Mouse (Mus musculus) testis, adult 2 months (tissue): Measurements from ENCODE around the gene Gcnt4.

Source experiments
- CTCF ChIP-seq: fragments of 200-500 bp; IDR thresholded peaks from 2 replicates; pipeline ENCODE4 v1.5.1; 2012; ENCODE audit warnings: low read depth, mild to moderate bottlenecking, inconsistent platforms, low read length, moderate library complexity; ENCODE audit not compliant: control insufficient read depth, insufficient read depth, insufficient replicate concordance
- POLR2A ChIP-seq: fragments of 200-500 bp; IDR thresholded peaks from 2 replicates; pipeline ENCODE4 v1.6.1; 2012; ENCODE audit warnings: low read depth, mild to moderate bottlenecking, inconsistent platforms, low read length, moderate library complexity; ENCODE audit not compliant: control insufficient read depth

DNA sequence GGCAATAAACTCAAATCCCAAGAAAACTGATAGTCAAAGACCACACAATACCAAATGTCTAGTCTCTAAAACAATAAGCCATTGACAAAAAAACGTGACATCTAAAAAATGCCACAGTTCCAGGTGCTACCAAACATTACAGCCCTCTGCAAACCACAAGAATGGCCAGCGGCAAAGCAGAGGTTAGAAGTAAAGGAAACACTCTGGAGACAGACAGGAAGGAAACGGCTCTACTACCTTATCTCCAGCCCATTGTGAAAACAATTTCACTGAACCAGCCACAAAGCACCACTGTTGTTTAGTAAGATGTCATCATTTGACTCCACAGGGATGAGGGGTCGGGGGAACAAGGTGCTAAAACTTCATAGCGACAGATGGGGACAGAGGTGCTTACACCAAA is 70.8 kb downstream of the Gcnt4 start:
- TF ChIP-seq CTCF (no peak), POLR2A (no peak)
